Mouse (Mus musculus): ENCODE measurements around the gene Cyba. TPM values are rescaled to one million over a fixed set of nuclear protein-coding genes. Genes with fewer than 3 reads are reported as not detected.

Cyba gene
- polyA plus RNA-seq, 1 experiment from 2014 or later: 62.2 TPM

- WGBS: 21% methylated on average over 7 of the region's 7 CpGs
- Histone ChIP-seq H3K4me2 (ENCODE audit: low read depth, low read length) (no peak overlapping the region; the same call in 1 of the 2 replicates), H3K9me3 (replicated peaks; ENCODE audit: control insufficient read depth, low read length) (no peaks in the 10 kb centered on the region), H3K4me1 (ENCODE audit: control insufficient read depth, insufficient read depth, low read length) (peaks cover 8% of the 10 kb centered on the region), H3K36me3 (replicated peaks; ENCODE audit: control insufficient read depth, insufficient read depth, low read depth, low read length) (no peaks in the 10 kb centered on the region), H3K9ac (replicated peaks; ENCODE audit: low read length) (no peak overlapping the region), H3K27ac (replicated peaks; ENCODE audit: low read depth, low read length) (no peak overlapping the region), H3K4me3 (ENCODE audit: low read depth, low read length) (peak overlapping the region; percentile 26), H3K27me3 (ENCODE audit: control insufficient read depth, insufficient read depth, low read length) (peaks cover 19% of the 10 kb centered on the region)
- DNase-seq (ENCODE audit: low spot score) (no peak), ATAC-seq (replicated peaks; ENCODE audit: insufficient number of reproducible peaks, low FRiP score, low TSS enrichment, low read depth) (no peak)
Measured at GRCm38 (mm10) chr8:122459990-122460389, 27.3 kb upstream of the Cyba start.

- peak; percentile 27 for DNase-seq (ENCODE audit: low spot score)
- no peaks in the 10 kb centered on the region for H3K36me3 ChIP-seq (replicated peaks; ENCODE audit: control insufficient read depth, insufficient read depth, low read depth, low read length)
- no peak overlapping the region for H3K4me2 ChIP-seq (ENCODE audit: low read depth, low read length)
- H3K9me3 ChIP-seq (replicated peaks; ENCODE audit: control insufficient read depth, low read length): no peaks in the 10 kb centered on the region
- no peak for ATAC-seq (replicated peaks; ENCODE audit: insufficient number of reproducible peaks, low FRiP score, low TSS enrichment, low read depth)
- peaks cover 8% of the 10 kb centered on the region for H3K4me1 ChIP-seq (ENCODE audit: control insufficient read depth, insufficient read depth, low read length)
- 56% methylated on average over 6 of the region's 6 CpGs for WGBS
- no peak overlapping the region for H3K27ac ChIP-seq (replicated peaks; ENCODE audit: low read depth, low read length)
- peaks cover 19% of the 10 kb centered on the region for H3K27me3 ChIP-seq (ENCODE audit: control insufficient read depth, insufficient read depth, low read length)
- no peak overlapping the region for H3K9ac ChIP-seq (replicated peaks; ENCODE audit: low read length)
- no peak overlapping the region for H3K4me3 ChIP-seq (ENCODE audit: low read depth, low read length)
Measured at GRCm38 (mm10) chr8:122459218-122459900, 26.6 kb upstream of the Cyba start.

GRCm38 (mm10) chr8:122457171-122457570 lies 24.4 kb upstream of the Cyba start:
- H3K27me3 ChIP-seq (ENCODE audit: control insufficient read depth, insufficient read depth, low read length): peaks cover 19% of the 10 kb centered on the region
- ATAC-seq (replicated peaks; ENCODE audit: insufficient number of reproducible peaks, low FRiP score, low TSS enrichment, low read depth) (no peak), DNase-seq (ENCODE audit: low spot score) (no peak)
- H3K27ac ChIP-seq (replicated peaks; ENCODE audit: low read depth, low read length): no peak overlapping the region
- H3K4me3 ChIP-seq (ENCODE audit: low read depth, low read length): no peak overlapping the region
- H3K9ac ChIP-seq (replicated peaks; ENCODE audit: low read length): no peak overlapping the region
- H3K4me1 ChIP-seq (ENCODE audit: control insufficient read depth, insufficient read depth, low read length): peaks cover 8% of the 10 kb centered on the region
- WGBS: 75% methylated on average over 11 of the region's 11 CpGs
- H3K4me2 ChIP-seq (ENCODE audit: low read depth, low read length): no peak overlapping the region
- no peaks in the 10 kb centered on the region for H3K36me3 ChIP-seq (replicated peaks; ENCODE audit: control insufficient read depth, insufficient read depth, low read depth, low read length)
- H3K9me3 ChIP-seq (replicated peaks; ENCODE audit: control insufficient read depth, low read length): no peaks in the 10 kb centered on the region

- Histone ChIP-seq H3K9ac (replicated peaks; ENCODE audit: low read length) (no peak overlapping the region), H3K4me2 (ENCODE audit: low read depth, low read length) (no peak overlapping the region), H3K4me3 (ENCODE audit: low read depth, low read length) (no peak overlapping the region), H3K36me3 (replicated peaks; ENCODE audit: control insufficient read depth, insufficient read depth, low read depth, low read length) (no peaks in the 10 kb centered on the region), H3K27me3 (ENCODE audit: control insufficient read depth, insufficient read depth, low read length) (peaks cover under 1% of the 10 kb centered on the region), H3K9me3 (replicated peaks; ENCODE audit: control insufficient read depth, low read length) (no peaks in the 10 kb centered on the region), H3K4me1 (ENCODE audit: control insufficient read depth, insufficient read depth, low read length) (no peaks in the 10 kb centered on the region), H3K27ac (replicated peaks; ENCODE audit: low read depth, low read length) (no peak overlapping the region)
- whole genome bisulfite sequencing: 87% methylated on average over 6 of the region's 6 CpGs
- DNase-seq (ENCODE audit: low spot score) (no peak), ATAC-seq (replicated peaks; ENCODE audit: insufficient number of reproducible peaks, low FRiP score, low TSS enrichment, low read depth) (no peak)
Measured at GRCm38 (mm10) chr8:122454409-122454808, 21.7 kb upstream of the Cyba start.

DNA sequence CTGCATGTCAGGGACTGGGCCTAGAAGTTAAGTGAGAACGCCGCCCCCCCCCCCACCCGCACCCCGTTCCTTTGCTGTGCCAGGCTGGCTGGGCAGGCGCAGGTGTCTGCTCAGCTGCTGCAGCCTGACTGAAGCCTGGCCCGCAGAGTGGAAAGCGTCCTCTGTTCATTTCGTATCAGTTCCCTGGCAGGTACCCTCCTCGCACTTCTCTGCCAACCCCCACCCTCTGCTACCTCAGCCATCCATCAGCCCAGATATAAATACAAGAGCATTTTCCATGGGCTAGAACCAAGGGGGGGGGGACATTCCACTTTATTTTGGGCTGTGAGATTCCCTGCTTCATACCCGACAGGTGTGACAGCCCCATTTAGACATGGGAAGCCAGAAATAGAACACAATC lies 19.4 kb upstream of the Cyba start:
- ATAC-seq (replicated peaks; ENCODE audit: insufficient number of reproducible peaks, low FRiP score, low TSS enrichment, low read depth): no peak
- Histone ChIP-seq H3K4me1 (ENCODE audit: control insufficient read depth, insufficient read depth, low read length) (no peaks in the 10 kb centered on the region), H3K27me3 (ENCODE audit: control insufficient read depth, insufficient read depth, low read length) (no peaks in the 10 kb centered on the region), H3K9ac (replicated peaks; ENCODE audit: low read length) (no peak overlapping the region), H3K4me3 (ENCODE audit: low read depth, low read length) (no peak overlapping the region), H3K27ac (replicated peaks; ENCODE audit: low read depth, low read length) (no peak overlapping the region), H3K36me3 (replicated peaks; ENCODE audit: control insufficient read depth, insufficient read depth, low read depth, low read length) (no peaks in the 10 kb centered on the region), H3K4me2 (ENCODE audit: low read depth, low read length) (no peak overlapping the region), H3K9me3 (replicated peaks; ENCODE audit: control insufficient read depth, low read length) (no peaks in the 10 kb centered on the region)
- 82% methylated on average over 10 of the region's 10 CpGs for WGBS
- no peak for DNase-seq (ENCODE audit: low spot score)

DNA sequence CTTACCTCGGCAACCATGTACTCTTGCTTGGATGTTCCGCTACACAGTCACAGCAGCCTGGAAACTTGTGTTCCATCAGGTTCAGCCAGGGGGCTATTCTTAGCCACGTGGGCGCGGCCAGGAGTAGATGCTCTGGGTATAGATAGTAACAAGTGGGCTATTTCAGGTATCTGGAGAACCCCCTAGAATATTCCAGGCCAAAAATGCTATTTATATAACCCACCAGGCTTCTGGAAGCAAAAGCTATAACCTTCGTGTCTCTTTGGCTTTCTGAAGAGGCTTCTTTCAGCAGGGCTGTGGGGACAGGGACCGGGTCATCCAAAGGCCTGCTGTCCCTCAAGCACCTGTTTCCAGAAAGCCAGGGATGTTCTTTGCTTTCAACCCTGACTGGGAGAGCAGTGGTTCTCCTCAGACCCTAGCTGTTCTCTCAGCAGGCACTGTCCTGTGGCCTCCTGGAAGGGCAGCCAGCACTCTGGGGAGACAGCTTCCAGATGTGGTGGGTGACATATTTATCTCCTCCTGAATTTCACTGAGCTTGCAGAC lies 18.5 kb upstream of the Cyba start:
- no peaks in the 10 kb centered on the region for H3K9me3 ChIP-seq (replicated peaks; ENCODE audit: control insufficient read depth, low read length)
- no peaks in the 10 kb centered on the region for H3K27me3 ChIP-seq (ENCODE audit: control insufficient read depth, insufficient read depth, low read length)
- 79% methylated on average over 7 of the region's 7 CpGs for WGBS
- no peak for DNase-seq (ENCODE audit: low spot score)
- no peak for ATAC-seq (replicated peaks; ENCODE audit: insufficient number of reproducible peaks, low FRiP score, low TSS enrichment, low read depth)
- H3K4me2 ChIP-seq (ENCODE audit: low read depth, low read length): no peak overlapping the region
- no peak overlapping the region for H3K4me3 ChIP-seq (ENCODE audit: low read depth, low read length)
- H3K36me3 ChIP-seq (replicated peaks; ENCODE audit: control insufficient read depth, insufficient read depth, low read depth, low read length): no peaks in the 10 kb centered on the region
- no peak overlapping the region for H3K27ac ChIP-seq (replicated peaks; ENCODE audit: low read depth, low read length)
- H3K9ac ChIP-seq (replicated peaks; ENCODE audit: low read length): no peak overlapping the region
- no peaks in the 10 kb centered on the region for H3K4me1 ChIP-seq (ENCODE audit: control insufficient read depth, insufficient read depth, low read length)

- Histone ChIP-seq H3K9me3 (replicated peaks; ENCODE audit: control insufficient read depth, low read length) (no peaks in the 10 kb centered on the region), H3K9ac (replicated peaks; ENCODE audit: low read length) (no peak overlapping the region), H3K4me3 (ENCODE audit: low read depth, low read length) (no peak overlapping the region), H3K27ac (replicated peaks; ENCODE audit: low read depth, low read length) (no peak overlapping the region), H3K36me3 (replicated peaks; ENCODE audit: control insufficient read depth, insufficient read depth, low read depth, low read length) (no peaks in the 10 kb centered on the region), H3K27me3 (ENCODE audit: control insufficient read depth, insufficient read depth, low read length) (no peaks in the 10 kb centered on the region), H3K4me1 (ENCODE audit: control insufficient read depth, insufficient read depth, low read length) (no peaks in the 10 kb centered on the region), H3K4me2 (ENCODE audit: low read depth, low read length) (no peak overlapping the region)
- DNase-seq (ENCODE audit: low spot score) (no peak), ATAC-seq (replicated peaks; ENCODE audit: insufficient number of reproducible peaks, low FRiP score, low TSS enrichment, low read depth) (no peak)
- 74% methylated on average over 3 of the region's 3 CpGs for WGBS
Measured at GRCm38 (mm10) chr8:122445203-122445602, 12.5 kb upstream of the Cyba start.

GRCm38 (mm10) chr8:122444058-122444748 lies 11.5 kb upstream of the Cyba start:
- H3K9ac ChIP-seq (replicated peaks; ENCODE audit: low read length): peak overlapping the region; percentile 87
- H3K4me1 ChIP-seq (ENCODE audit: control insufficient read depth, insufficient read depth, low read length): no peaks in the 10 kb centered on the region
- H3K4me2 ChIP-seq (ENCODE audit: low read depth, low read length): peak overlapping the region; percentile 71
- H3K27ac ChIP-seq (replicated peaks; ENCODE audit: low read depth, low read length): peak overlapping the region; percentile 79
- H3K4me3 ChIP-seq (ENCODE audit: low read depth, low read length): peak overlapping the region; percentile 69
- no peaks in the 10 kb centered on the region for H3K27me3 ChIP-seq (ENCODE audit: control insufficient read depth, insufficient read depth, low read length)
- H3K9me3 ChIP-seq (replicated peaks; ENCODE audit: control insufficient read depth, low read length): no peaks in the 10 kb centered on the region
- H3K36me3 ChIP-seq (replicated peaks; ENCODE audit: control insufficient read depth, insufficient read depth, low read depth, low read length): no peaks in the 10 kb centered on the region
- WGBS: 25% methylated on average over 19 of the region's 19 CpGs
- DNase-seq (ENCODE audit: low spot score): peak; percentile 75
- ATAC-seq (replicated peaks; ENCODE audit: insufficient number of reproducible peaks, low FRiP score, low TSS enrichment, low read depth): peak; percentile 18; the same call in 1 of the 2 replicates
